Mouse (Mus musculus) thymus, postnatal 14 days (tissue): ENCODE results near the gene Fzd2.
A peak's percentile ranks its signal among the peaks of the same experiment; 100 is the strongest.

Experiments used
- DNase-seq: peaks from one replicate; pipeline ENCODE4 v3.0.0; 2021

Gene Fzd2

GRCm38 (mm10) chr11:102623876-102624789 is 19.9 kb downstream of the Fzd2 start:
- DNase-seq = no peak

GRCm38 (mm10) chr11:102624888-102625407 is 20.8 kb downstream of the Fzd2 start:
- DNase-seq = no peak

GRCm38 (mm10) chr11:102627171-102627931 is 23.2 kb downstream of the Fzd2 start:
- DNase-seq = no peak

GRCm38 (mm10) chr11:102628529-102628928 is 24.3 kb downstream of the Fzd2 start:
- no peak for DNase-seq

- DNase-seq = no peak
Observed at GRCm38 (mm10) chr11:102629375-102629774, 25.2 kb downstream of the Fzd2 start.

GRCm38 (mm10) chr11:102630731-102631130 is 26.5 kb downstream of the Fzd2 start:
- DNase-seq = no peak

GRCm38 (mm10) chr11:102631203-102631602 is 27.0 kb downstream of the Fzd2 start:
- DNase-seq = no peak

GRCm38 (mm10) chr11:102632725-102633124 is 28.5 kb downstream of the Fzd2 start:
- no peak for DNase-seq

- no peak for DNase-seq
Observed at GRCm38 (mm10) chr11:102633379-102633778, 29.2 kb downstream of the Fzd2 start.

- DNase-seq = no peak
Observed at GRCm38 (mm10) chr11:102636887-102637286, 32.7 kb downstream of the Fzd2 start.

- DNase-seq = no peak
Observed at GRCm38 (mm10) chr11:102643891-102644382, 39.7 kb downstream of the Fzd2 start.

GRCm38 (mm10) chr11:102646226-102646625 is 42.0 kb downstream of the Fzd2 start:
- DNase-seq = no peak

- DNase-seq = no peak
Observed at GRCm38 (mm10) chr11:102647885-102648284, 43.7 kb downstream of the Fzd2 start.

GRCm38 (mm10) chr11:102651381-102651780 is 47.2 kb downstream of the Fzd2 start:
- peak; percentile 40 for DNase-seq

- no peak for DNase-seq
Observed at GRCm38 (mm10) chr11:102652844-102653243, 48.6 kb downstream of the Fzd2 start.

- no peak for DNase-seq
Observed at GRCm38 (mm10) chr11:102655888-102656287, 51.7 kb downstream of the Fzd2 start.

GRCm38 (mm10) chr11:102656326-102656926 is 52.2 kb downstream of the Fzd2 start:
- DNase-seq = no peak

GRCm38 (mm10) chr11:102656931-102657330 is 52.7 kb downstream of the Fzd2 start:
- no peak for DNase-seq
